Comparison of ENCODE assay signal across 10 mouse cellular contexts in the genomic region with DNA sequence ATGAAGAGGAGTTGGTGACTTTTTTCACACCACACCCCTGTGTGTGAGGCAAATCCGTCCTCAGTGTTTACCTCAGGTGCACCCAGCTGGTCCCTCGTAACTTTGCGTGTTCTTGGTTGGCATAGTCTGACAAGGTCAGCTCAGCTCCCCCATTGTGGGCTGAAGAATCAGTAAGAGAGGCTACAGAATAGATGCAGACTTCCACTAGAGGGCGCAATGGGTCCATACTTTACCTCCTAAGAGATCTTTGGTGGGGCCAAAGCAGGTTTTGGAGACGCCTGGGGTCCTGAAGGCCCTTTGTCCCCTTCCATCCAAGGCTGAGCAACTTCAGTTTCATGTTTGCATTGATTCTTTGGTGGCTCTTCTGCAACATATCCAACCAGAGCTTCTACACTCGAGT. TPM values are rescaled to one million over a fixed set of nuclear protein-coding genes. Genes with fewer than 3 reads are reported as not detected.
DNase-seq lines count a peak whose midpoint lies in the region; ATAC-seq and TF ChIP-seq lines count a peak whose summit lies in the region.
"Had no signal": no experiment of that assay in that cellular context is flagged by ENCODE, and none has a peak within 500 bp of the region (broad histone marks: within the 10 kb centered on the region; RNA-seq: fewer than 3 reads in every experiment).

No protein-coding gene starts in this region.

- H3K4me2 ChIP-seq in limb, embryonic 14.5 days (replicated peaks; ENCODE audit: low read depth, low read length, severe bottlenecking) = no peak overlapping the region

- no peaks in the 10 kb centered on the region for H3K27me3 ChIP-seq in limb, embryonic 14.5 days (ENCODE audit: control insufficient read depth, insufficient read depth, low read length)

- H3K9ac ChIP-seq in limb, embryonic 14.5 days (ENCODE audit: low read depth, low read length, severe bottlenecking) = no peak overlapping the region

- H3K4me3 ChIP-seq in limb, embryonic 14.5 days (replicated peaks; ENCODE audit: low read length) = no peak overlapping the region

- no peak for TF ChIP-seq POLR2A in limb, embryonic 14.5 days (IDR thresholded peaks at IDR 0.05; ENCODE audit: borderline replicate concordance, extremely low read depth, insufficient read depth, insufficient read length)

- no peaks in the 10 kb centered on the region for H3K36me3 ChIP-seq in limb, embryonic 14.5 days (ENCODE audit: control insufficient read depth, insufficient read depth, low read length)

- 17% methylated on average over 6 of the region's 6 CpGs for WGBS in limb, embryonic 14.5 days

- H3K9me3 ChIP-seq in limb, embryonic 14.5 days (ENCODE audit: control insufficient read depth, low read length) = no peaks in the 10 kb centered on the region

- peak; percentile 41 for DNase-seq in ovary, postnatal 14 days (ENCODE audit: low spot score)
- no peak for DNase-seq in ovary, postnatal 10 days (ENCODE audit: low spot score)
- peak; percentile 45 for DNase-seq in adipocyte (ENCODE audit: low spot score)
- peak; percentile 67 to 85 for DNase-seq in cerebellum, postnatal 25 days
- peak; percentile 50 for DNase-seq in hindlimb bud, embryonic 11.5 days (ENCODE audit: extremely low spot score, low read depth, low spot score)
- DNase-seq in limb, embryonic 14.5 days (ENCODE audit: low spot score) = peak; percentile 80
- peak; percentile 24 for DNase-seq in right cerebral cortex, postnatal 25 days

- H3K27ac ChIP-seq in limb, embryonic 14.5 days (replicated peaks; ENCODE audit: low read depth, low read length) = no peak overlapping the region

- ATAC-seq in limb, embryonic 14.5 days (ENCODE audit: low FRiP score, low read depth) = no peak; the same call in 1 of the 2 replicates
- ATAC-seq in monocyte, adult 5-6 weeks (replicated peaks; ENCODE audit: insufficient number of reproducible peaks, low FRiP score, low TSS enrichment, poor library complexity, severe bottlenecking) = no peak

- no peaks in the 10 kb centered on the region for H3K4me1 ChIP-seq in limb, embryonic 14.5 days (ENCODE audit: control insufficient read depth, insufficient read depth, low read length)

RNA-seq across cellular contexts. Expression of a gene that starts 39.2 kb away (rescaled TPM):
- 2.3 and 3.3 TPM in 2 replicates for polyA plus RNA-seq in limb, embryonic 14.5 days (2012; rRNA removed)
- 0.63 and 0.79 TPM in 2 replicates for polyA plus RNA-seq in limb, embryonic 14.5 days (2014; fragmentation: Nextera tagmentation; extraction: Ambion mirVana)
- not detected in 3 replicates for total RNA-seq in monocyte, adult 5-6 weeks (2017)
- total RNA-seq: hematopoietic stem cell, adult 5-6 weeks; neutrophil, adult 5-6 weeks had no signal

RNA-seq across cellular contexts. Expression of a gene that starts 41.6 kb away (rescaled TPM):
- polyA plus RNA-seq in limb, embryonic 14.5 days (2012; rRNA removed) = 0.18 and 0.19 TPM in 2 replicates
- 0.12 and 0.18 TPM in 2 replicates for polyA plus RNA-seq in limb, embryonic 14.5 days (2014; fragmentation: Nextera tagmentation; extraction: Ambion mirVana)
- total RNA-seq in monocyte, adult 5-6 weeks (2017) = not detected in 3 replicates
- total RNA-seq: hematopoietic stem cell, adult 5-6 weeks had no signal
